Mouse (Mus musculus) liver, embryonic 14.5 days (tissue): ENCODE data around the gene Pqlc3.

ENCODE experiments used
- CTCF ChIP-seq: IDR thresholded peaks from 2 replicates; pipeline ENCODE4 v1.5.1; 2016; ENCODE audit warnings: antibody characterized with exemption, low read depth, control low read depth
- EP300 ChIP-seq: IDR thresholded peaks from 2 replicates; pipeline ENCODE4 v1.6.1; 2016; ENCODE audit warnings: antibody characterized with exemption, low read depth

DNA sequence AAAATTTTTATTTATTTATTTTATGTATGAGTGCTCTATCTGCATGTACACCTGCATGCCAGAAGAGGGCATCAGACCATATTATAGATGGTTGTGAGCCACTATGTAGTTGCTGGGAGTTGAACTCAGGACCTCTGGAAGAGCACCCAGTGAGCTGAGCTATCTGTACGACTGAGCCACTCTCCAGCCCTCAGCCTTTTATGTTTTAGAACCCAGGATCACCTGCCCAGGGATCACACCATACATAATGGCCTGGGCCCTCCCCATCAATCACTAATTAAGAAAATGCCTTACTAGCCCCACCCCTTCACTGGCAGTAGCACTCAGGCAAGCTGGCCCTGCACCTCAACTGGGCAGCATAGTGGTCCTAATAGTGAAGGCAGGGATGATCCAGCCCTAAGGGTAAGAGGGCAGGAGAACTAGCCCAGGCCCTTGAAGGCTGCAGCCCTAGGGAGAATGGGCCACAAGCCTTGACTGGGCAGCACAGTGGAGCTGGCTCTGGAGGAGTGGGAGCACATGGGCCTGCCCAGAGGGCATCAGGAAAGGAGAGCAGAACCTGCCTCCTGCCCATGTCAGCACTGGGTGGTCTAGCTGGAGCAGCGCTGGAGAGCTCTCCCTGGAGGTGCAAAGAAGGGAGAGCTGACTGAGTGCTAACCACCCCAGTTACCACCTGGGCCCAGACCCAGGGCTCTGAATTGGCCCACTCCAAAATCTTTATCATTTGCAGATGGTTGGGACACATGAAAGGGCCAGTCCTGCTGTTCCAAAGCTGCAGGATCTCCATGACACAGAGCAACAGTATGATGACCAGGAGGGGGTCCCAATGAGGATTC, 12.1 kb upstream of the Pqlc3 start:
- TF ChIP-seq CTCF: no peak
- no peak for TF ChIP-seq EP300
